Mouse (Mus musculus) embryonic facial prominence, embryonic 11.5 days (tissue): ENCODE measurements at regions not wholly inside any gene's neighbourhood (a gene's known extent, or its start where the extent isn't known, plus 50 kb on each side); places are given as distances from the start of the nearest gene placed in this dataset.
A peak's percentile ranks its signal among the peaks of the same experiment; 100 is the strongest.

Experiments
- ATAC-seq: fragments of 200-750 bp; cut with Nextera tagmentation; replicated peaks from 2 replicates; pipeline ENCODE4 v1.8.0; 2017; ENCODE audit warnings: low read depth; ENCODE audit not compliant: insufficient number of reproducible peaks, low FRiP score, low TSS enrichment
- DNase-seq: peaks from one replicate; pipeline ENCODE4 v3.0.0-alpha.2; 2015; ENCODE audit warnings: low spot score
- H3K27ac ChIP-seq: fragments of 300-500 bp; sonication (generic); replicated peaks from 2 replicates; pipeline ENCODE4 v1.5.1; 2014; ENCODE audit warnings: mild to moderate bottlenecking, low read depth, low read length, control low read depth
- H3K27me3 ChIP-seq: fragments of 300-500 bp; sonication (generic); 2 replicates; pipeline ENCODE4 v1.6.1; 2014; ENCODE audit warnings: mild to moderate bottlenecking, low read length, moderate library complexity, mixed read lengths; ENCODE audit not compliant: control insufficient read depth, insufficient read depth
- H3K36me3 ChIP-seq: fragments of 300-500 bp; sonication (generic); replicated peaks from 2 replicates; pipeline ENCODE4 v1.6.1; 2014; ENCODE audit warnings: low read depth, mild to moderate bottlenecking, low read length, moderate library complexity, mixed read lengths; ENCODE audit not compliant: control insufficient read depth, insufficient read depth
- H3K4me1 ChIP-seq: fragments of 300-500 bp; sonication (generic); 2 replicates; pipeline ENCODE4 v1.6.1; 2014; ENCODE audit warnings: low read length, mixed read lengths; ENCODE audit not compliant: control insufficient read depth, insufficient read depth
- H3K4me2 ChIP-seq: fragments of 300-500 bp; sonication (generic); 2 replicates; pipeline ENCODE4 v1.6.1; 2014; ENCODE audit warnings: low read depth, mild to moderate bottlenecking, control low read depth, low read length, moderate library complexity
- H3K4me3 ChIP-seq: fragments of 300-500 bp; sonication (generic); 2 replicates; pipeline ENCODE4 v1.5.1; 2014; ENCODE audit warnings: low read depth, low read length, control low read depth
- H3K9ac ChIP-seq: fragments of 300-500 bp; sonication (generic); replicated peaks from 2 replicates; pipeline ENCODE4 v1.6.1; 2014; ENCODE audit warnings: mild to moderate bottlenecking, control low read depth, low read length
- H3K9me3 ChIP-seq: fragments of 300-500 bp; sonication (generic); replicated peaks from 2 replicates; pipeline ENCODE4 v1.6.1; 2016; ENCODE audit warnings: mild to moderate bottlenecking, low read length, inconsistent platforms, mixed read lengths; ENCODE audit not compliant: control insufficient read depth
- WGBS: fragments of 180-500 bp; shearing (Covaris S2); extraction: QIAGEN DNeasy Blood & Tissue Kit; methylation state at CpG from one replicate; pipeline ENCODE4 v1.1.7; 2014; 5-methylcytosine and 5-hydroxymethylcytosine counted together

- no peaks in the 10 kb centered on the region for H3K36me3 ChIP-seq
- no peak overlapping the region for H3K4me3 ChIP-seq
- H3K4me1 ChIP-seq: no peaks in the 10 kb centered on the region
- H3K9me3 ChIP-seq: no peaks in the 10 kb centered on the region
- H3K27me3 ChIP-seq: no peaks in the 10 kb centered on the region
- peak; percentile 11 for DNase-seq
- no peak overlapping the region for H3K9ac ChIP-seq
- H3K27ac ChIP-seq: no peak overlapping the region
- 46% methylated on average over 7 of the region's 7 CpGs for WGBS
- ATAC-seq: no peak
- H3K4me2 ChIP-seq: no peak overlapping the region
Measured at GRCm38 (mm10) chr1:76490719-76491118, 944.7 kb downstream of the Slc4a3 start.

DNA sequence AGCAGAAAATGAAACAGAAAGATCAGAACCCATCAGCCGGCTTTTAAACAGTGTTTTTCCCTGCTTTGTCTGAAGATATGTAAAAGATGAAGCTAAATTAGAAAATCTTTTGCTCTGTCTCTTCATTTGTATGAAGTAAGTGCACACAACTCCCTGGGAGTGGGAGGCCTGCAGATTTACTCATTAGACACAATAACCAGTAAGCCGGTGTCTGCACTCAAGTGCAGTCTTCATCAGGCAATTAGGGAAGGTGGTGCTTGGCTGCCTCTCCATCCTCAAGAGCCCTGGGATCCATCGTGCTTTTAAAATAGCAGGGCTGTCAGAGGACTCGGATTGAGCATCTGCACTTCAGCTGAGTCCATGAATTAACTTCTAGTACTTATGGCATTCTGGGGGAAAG lies 945.1 kb downstream of the Slc4a3 start:
- no peak overlapping the region for H3K4me3 ChIP-seq
- DNase-seq (peak; percentile 22), ATAC-seq (no peak)
- H3K36me3 ChIP-seq: no peaks in the 10 kb centered on the region
- H3K9ac ChIP-seq: no peak overlapping the region
- 50% methylated on average over 4 of the region's 4 CpGs for WGBS
- H3K27ac ChIP-seq: no peak overlapping the region
- no peaks in the 10 kb centered on the region for H3K9me3 ChIP-seq
- no peak overlapping the region for H3K4me2 ChIP-seq
- no peaks in the 10 kb centered on the region for H3K4me1 ChIP-seq
- H3K27me3 ChIP-seq: no peaks in the 10 kb centered on the region

- H3K4me3 ChIP-seq: no peak overlapping the region
- ATAC-seq: no peak
- H3K9ac ChIP-seq: no peak overlapping the region
- H3K27ac ChIP-seq: no peak overlapping the region
- no peak overlapping the region for H3K4me2 ChIP-seq
- no peaks in the 10 kb centered on the region for H3K36me3 ChIP-seq
- no peak for DNase-seq
- H3K4me1 ChIP-seq: no peaks in the 10 kb centered on the region
- no peaks in the 10 kb centered on the region for H3K27me3 ChIP-seq
- H3K9me3 ChIP-seq: no peaks in the 10 kb centered on the region
Measured at GRCm38 (mm10) chr1:76505150-76505549, 959.1 kb downstream of the Slc4a3 start.

- H3K36me3 ChIP-seq: no peaks in the 10 kb centered on the region
- WGBS: 90% methylated on average over 1 of the region's 1 CpGs
- no peaks in the 10 kb centered on the region for H3K9me3 ChIP-seq
- no peak for ATAC-seq
- no peak overlapping the region for H3K4me3 ChIP-seq
- DNase-seq: no peak
- no peak overlapping the region for H3K9ac ChIP-seq
- no peak overlapping the region for H3K27ac ChIP-seq
- H3K4me1 ChIP-seq: no peaks in the 10 kb centered on the region
- H3K27me3 ChIP-seq: no peaks in the 10 kb centered on the region
- H3K4me2 ChIP-seq: no peak overlapping the region
Measured at GRCm38 (mm10) chr1:76508821-76509220, 962.8 kb downstream of the Slc4a3 start.

DNA sequence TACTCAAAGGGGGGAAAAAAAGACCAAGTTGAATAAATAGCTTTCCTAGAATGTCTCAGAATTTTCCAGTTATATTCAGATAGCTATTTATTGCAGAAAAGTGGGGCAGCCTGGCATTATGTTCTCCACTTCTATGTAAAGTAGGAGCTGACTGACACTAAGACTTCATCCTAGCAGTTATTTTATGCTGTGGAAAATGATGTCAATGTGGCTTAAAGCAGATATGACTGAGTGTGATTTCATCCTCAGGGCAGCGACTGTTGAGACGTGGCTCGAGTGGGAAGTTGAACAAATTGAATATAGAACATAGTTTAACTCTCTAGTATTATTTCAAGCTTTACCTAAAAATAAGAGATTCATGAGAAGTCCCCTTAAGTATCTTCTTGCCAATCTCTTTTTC lies 963.4 kb downstream of the Slc4a3 start:
- Histone ChIP-seq H3K4me1 (no peaks in the 10 kb centered on the region), H3K9ac (no peak overlapping the region), H3K4me3 (no peak overlapping the region), H3K27ac (no peak overlapping the region), H3K9me3 (no peaks in the 10 kb centered on the region), H3K36me3 (no peaks in the 10 kb centered on the region), H3K27me3 (no peaks in the 10 kb centered on the region), H3K4me2 (no peak overlapping the region)
- WGBS: 90% methylated on average over 3 of the region's 3 CpGs
- no peak for DNase-seq
- no peak for ATAC-seq

GRCm38 (mm10) chr1:76512156-76512555 lies 966.1 kb downstream of the Slc4a3 start:
- no peaks in the 10 kb centered on the region for H3K9me3 ChIP-seq
- ATAC-seq: no peak
- H3K4me2 ChIP-seq: no peak overlapping the region
- no peaks in the 10 kb centered on the region for H3K4me1 ChIP-seq
- no peak for DNase-seq
- H3K36me3 ChIP-seq: no peaks in the 10 kb centered on the region
- no peak overlapping the region for H3K9ac ChIP-seq
- 62% methylated on average over 1 of the region's 1 CpGs for WGBS
- no peak overlapping the region for H3K27ac ChIP-seq
- no peaks in the 10 kb centered on the region for H3K27me3 ChIP-seq
- H3K4me3 ChIP-seq: no peak overlapping the region

DNA sequence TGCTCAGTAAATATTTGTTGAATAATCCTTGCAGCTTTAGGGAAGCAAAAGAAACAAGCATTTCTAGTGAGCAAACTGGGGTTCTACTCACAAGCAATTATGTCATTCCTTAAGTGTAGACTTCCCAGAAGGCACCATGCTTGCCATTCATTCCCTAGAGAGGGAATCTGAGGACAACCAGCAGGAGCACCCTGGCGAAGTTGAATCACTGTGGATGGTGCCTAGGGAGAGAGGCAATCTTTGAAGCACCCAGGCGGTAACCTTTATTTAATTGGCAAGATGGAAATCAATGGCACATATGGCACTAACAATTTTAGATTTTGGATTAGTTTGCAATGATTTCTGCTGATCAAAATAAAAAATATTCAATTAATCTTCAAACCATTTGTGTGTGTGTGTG lies 967.4 kb downstream of the Slc4a3 start:
- DNase-seq (no peak), ATAC-seq (no peak)
- Histone ChIP-seq H3K9ac (no peak overlapping the region), H3K36me3 (no peaks in the 10 kb centered on the region), H3K27me3 (no peaks in the 10 kb centered on the region), H3K4me1 (no peaks in the 10 kb centered on the region), H3K27ac (no peak overlapping the region), H3K9me3 (no peaks in the 10 kb centered on the region), H3K4me2 (no peak overlapping the region), H3K4me3 (no peak overlapping the region)
- 78% methylated on average over 2 of the region's 2 CpGs for WGBS

- Histone ChIP-seq H3K9ac (no peak overlapping the region), H3K27me3 (no peaks in the 10 kb centered on the region), H3K9me3 (no peaks in the 10 kb centered on the region), H3K4me3 (no peak overlapping the region), H3K36me3 (no peaks in the 10 kb centered on the region), H3K4me2 (no peak overlapping the region), H3K27ac (no peak overlapping the region), H3K4me1 (no peaks in the 10 kb centered on the region)
- ATAC-seq (no peak), DNase-seq (no peak)
- WGBS: 65% methylated on average over 9 of the region's 9 CpGs
Measured at GRCm38 (mm10) chr1:76529531-76529930, 983.5 kb downstream of the Slc4a3 start.

- no peak overlapping the region for H3K4me3 ChIP-seq
- H3K9ac ChIP-seq: no peak overlapping the region
- no peaks in the 10 kb centered on the region for H3K9me3 ChIP-seq
- DNase-seq: no peak
- no peaks in the 10 kb centered on the region for H3K4me1 ChIP-seq
- H3K36me3 ChIP-seq: no peaks in the 10 kb centered on the region
- 75% methylated on average over 6 of the region's 6 CpGs for WGBS
- no peak for ATAC-seq
- no peak overlapping the region for H3K4me2 ChIP-seq
- H3K27ac ChIP-seq: no peak overlapping the region
- no peaks in the 10 kb centered on the region for H3K27me3 ChIP-seq
Measured at GRCm38 (mm10) chr1:76530342-76530741, 984.3 kb downstream of the Slc4a3 start.
